Mouse (Mus musculus) kidney, adult 9 months (tissue): ENCODE results near the gene Slit3.
A peak's percentile ranks its signal among the peaks of the same experiment; 100 is the strongest.

Source experiments
- DNase-seq: peaks from one replicate; pipeline ENCODE4 v3.0.0; 2022

Gene Slit3

GRCm38 (mm10) chr11:35662945-35663344, 541.9 kb downstream of the Slit3 start:
- no peak for DNase-seq

DNA sequence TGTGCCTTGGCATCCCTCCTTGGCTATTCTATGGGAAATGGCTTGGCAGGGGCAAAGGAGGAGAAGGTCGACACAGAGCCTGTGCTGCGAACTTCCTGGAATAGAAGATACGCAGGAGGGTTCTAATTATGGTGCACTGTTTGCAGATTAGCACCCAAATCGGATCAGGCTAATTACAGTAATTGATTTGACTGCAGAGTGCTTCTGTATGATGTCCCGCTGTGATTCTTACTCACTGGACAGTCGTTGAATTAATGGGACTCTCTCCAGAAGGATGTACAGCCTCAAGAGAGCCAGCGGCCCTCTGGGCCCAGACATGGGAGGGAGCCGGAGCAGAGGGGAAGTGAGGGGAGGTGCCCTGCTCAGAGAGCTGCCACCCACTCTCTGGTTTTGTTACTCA, 542.6 kb downstream of the Slit3 start:
- DNase-seq = no peak

DNA sequence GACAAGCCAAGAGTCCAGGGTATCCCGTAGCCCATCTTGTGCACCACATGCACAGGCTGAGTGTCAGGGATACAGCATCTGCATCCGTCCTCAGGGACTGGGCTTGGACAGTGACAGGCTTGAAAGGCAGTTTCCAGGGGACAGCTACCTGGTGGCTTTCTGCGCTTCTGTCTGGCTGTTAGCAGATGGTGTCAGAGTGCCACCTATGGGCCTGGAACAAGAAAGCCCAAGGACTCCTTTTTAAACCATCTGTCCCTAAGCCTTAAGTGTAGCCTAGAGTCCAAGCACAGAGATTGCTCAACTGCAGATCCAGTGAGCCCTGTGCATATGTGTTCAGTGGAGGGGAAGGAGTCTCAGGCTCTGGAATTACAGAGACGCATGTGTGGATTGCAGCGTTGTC, 544.0 kb downstream of the Slit3 start:
- DNase-seq = peak; percentile 16

GRCm38 (mm10) chr11:35667428-35667827, 546.4 kb downstream of the Slit3 start:
- DNase-seq = peak; percentile 28

GRCm38 (mm10) chr11:35668138-35668537, 547.1 kb downstream of the Slit3 start:
- no peak for DNase-seq

GRCm38 (mm10) chr11:35668750-35669149, 547.7 kb downstream of the Slit3 start:
- DNase-seq = no peak

DNA sequence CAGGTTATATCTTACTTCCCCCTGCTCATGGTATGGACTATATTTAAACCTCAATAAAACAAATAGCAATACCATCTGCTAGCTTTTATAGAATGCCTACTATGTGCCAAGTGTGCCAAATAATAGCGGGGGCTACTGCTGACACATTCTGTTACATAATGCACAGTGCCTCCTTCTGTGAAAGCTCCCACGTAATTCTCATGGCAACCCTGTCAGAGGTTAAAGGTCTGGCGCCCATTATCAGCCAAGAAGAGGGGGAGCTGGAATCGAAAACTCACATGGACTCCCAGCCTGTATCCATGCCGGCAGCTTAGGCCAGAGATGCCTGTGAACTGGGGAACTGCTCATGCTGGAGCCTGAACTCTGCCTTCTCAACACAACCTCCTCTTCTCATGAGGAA, 548.5 kb downstream of the Slit3 start:
- DNase-seq = no peak

DNA sequence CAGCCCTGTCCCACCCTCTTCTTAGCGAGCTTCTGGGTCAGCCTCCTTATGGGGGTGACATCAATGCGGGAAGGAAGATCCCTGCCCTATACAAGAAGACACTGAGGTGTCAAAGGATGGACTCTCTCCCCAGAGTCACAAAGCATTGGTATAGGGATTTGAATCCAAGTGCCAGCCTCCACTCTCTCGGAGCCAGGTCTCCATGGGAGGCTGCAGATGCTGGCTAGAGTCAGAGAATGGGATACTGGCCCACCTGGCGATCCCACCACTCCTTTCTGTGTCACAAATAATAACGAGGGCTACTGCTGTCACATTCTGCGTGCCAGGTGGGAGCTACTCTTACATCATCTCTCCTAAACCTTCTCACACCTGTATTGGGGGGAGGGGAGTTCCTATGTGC, 549.2 kb downstream of the Slit3 start:
- no peak for DNase-seq

- DNase-seq = no peak
These were observed 549.7 kb downstream of the Slit3 start for GRCm38 (mm10) chr11:35670746-35671145.

GRCm38 (mm10) chr11:35673050-35673449, 552.0 kb downstream of the Slit3 start:
- DNase-seq = peak; percentile 27

GRCm38 (mm10) chr11:35674242-35674641, 553.2 kb downstream of the Slit3 start:
- no peak for DNase-seq

DNA sequence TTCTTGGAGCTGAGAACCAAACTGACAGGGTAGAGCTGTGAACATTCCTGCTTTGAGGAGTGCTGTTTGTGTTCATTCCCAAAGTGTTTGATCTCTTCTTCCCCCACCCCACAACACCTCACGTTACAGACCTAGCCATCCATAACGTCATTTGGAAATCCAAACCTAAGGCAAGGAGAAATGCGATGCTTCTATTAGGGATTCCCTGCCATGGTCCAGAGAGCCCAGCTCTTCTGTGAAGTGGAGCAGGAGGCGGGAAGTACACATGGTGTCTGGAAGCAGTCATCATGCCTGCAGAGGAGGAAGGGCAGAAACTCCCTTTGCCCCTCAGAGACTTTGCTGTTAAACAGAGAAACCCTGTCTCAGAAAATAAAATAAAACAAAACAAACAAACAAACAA, 555.7 kb downstream of the Slit3 start:
- no peak for DNase-seq

GRCm38 (mm10) chr11:35679976-35680375, 559.0 kb downstream of the Slit3 start:
- DNase-seq = no peak

- no peak for DNase-seq
These were observed 566.3 kb downstream of the Slit3 start for GRCm38 (mm10) chr11:35687316-35687715.

DNA sequence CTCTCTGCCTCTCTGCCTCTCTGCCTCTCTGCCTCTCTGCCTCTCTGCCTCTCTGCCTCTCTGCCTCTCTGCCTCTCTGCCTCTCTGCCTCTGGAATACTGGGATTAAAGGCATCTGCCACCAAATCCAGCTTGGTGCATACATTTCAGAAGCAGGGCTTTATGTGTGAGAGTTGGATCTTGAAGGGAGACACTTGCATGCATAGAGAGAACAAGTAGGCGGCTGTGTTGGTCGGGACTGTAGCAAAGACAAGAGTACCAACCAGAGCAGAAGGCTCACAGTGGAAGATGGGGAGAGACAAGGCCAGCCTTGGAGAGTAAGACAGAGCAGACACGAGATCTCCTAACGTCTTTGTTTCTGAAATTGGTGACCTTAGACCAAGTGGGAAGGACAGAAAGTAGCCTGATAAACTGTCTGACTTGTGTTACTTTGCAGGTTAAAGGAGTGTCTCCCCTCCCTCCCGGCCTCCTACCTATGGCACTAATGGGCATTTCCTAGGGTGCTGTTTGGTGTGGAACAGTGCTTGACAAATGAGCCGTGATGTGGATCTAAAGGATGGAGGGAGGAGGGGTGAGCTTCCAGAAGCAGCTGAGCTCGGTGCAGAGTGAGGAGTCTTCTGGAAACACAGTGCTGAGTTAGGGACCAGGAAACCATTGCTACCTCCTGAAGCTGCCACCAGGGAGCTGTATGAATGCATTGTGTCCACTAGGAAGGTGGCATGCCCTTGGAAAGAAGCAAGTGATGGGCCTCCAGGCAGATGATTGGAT, 569.7 kb downstream of the Slit3 start:
- DNase-seq = no peak

- peak; percentile 40 for DNase-seq
These were observed 572.1 kb downstream of the Slit3 start for GRCm38 (mm10) chr11:35693136-35693535.

DNA sequence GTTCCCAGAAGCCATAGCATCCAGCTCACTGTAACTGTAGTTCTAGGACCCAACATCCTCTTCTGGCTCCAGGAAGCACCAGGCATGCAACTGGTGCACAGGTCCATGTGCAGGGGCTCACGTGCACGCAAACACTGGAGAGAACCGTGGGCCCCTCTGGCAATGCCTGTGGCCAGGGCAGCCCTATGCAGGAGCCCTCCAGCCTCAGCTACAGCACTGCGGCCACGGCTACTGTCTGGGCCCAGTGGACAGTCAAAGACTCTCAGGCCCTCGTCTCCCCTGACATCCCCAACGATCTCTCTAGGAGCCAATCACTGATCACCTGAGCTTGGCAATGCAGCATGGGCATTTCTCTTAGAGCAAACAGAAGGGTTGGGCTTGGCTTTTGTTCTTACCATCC, 572.6 kb downstream of the Slit3 start:
- DNase-seq = no peak

- DNase-seq = no peak
These were observed 576.5 kb downstream of the Slit3 start for GRCm38 (mm10) chr11:35697476-35697875.

DNA sequence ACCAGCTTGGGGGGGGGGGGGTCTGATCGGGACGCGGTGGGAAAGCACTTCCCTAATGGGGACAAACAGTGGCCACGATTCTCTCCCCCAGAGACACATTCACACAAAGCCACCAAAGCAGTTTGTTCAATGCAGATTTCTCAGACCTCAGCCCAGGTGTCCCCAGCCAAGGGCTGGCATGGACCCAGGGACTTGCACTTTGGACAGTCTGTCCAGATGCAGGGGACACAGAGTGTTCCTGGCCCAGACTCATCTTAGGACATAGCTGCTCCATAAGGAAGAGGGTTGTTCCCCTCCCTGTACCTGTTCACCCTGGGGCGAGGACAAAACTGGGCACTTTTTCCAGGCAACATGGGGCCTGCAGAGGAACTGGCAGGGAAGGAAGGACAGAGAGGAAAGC, 577.9 kb downstream of the Slit3 start:
- peak; percentile 60 for DNase-seq

DNA sequence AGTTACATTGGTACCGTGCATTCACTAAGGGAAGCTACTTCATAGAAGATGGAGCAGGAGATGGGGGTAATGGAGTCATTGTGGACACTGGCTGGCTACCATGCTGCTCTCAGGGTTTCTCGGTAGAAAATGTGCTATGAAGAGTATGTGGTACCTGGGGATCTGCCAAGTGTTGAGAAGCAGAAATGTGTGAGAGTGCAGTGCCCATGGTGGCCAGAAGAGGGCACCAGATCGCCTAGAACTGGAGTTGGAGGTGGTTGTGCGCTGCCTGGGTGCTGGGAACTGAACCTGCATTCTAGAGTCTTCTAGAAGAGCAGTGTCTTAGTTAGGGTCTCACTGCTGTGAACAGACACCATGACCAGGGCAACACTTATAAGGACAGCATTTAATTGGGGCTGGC, 582.4 kb downstream of the Slit3 start:
- no peak for DNase-seq

- DNase-seq = no peak
These were observed 583.4 kb downstream of the Slit3 start for GRCm38 (mm10) chr11:35704381-35704780.

- DNase-seq = no peak
These were observed 583.9 kb downstream of the Slit3 start for GRCm38 (mm10) chr11:35704927-35705326.

DNA sequence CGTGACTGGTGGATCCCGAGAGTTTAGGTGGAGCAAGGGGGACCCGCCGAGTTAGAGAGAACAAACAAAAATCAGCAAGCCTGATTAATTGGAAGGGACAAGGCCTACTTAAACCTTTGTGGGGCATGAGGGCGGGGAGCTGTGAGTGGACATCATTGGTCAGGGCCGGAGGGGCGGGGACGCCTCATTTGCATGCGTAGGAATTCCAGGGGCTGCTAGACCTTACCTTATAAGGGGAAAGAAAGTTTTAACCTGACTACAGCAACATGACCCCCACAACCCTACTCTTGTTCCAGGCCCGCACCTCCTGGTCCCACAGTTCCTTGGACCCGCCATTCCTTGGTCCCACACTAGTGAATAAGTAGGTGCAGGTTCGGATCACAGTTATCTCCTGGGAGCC, 586.4 kb downstream of the Slit3 start:
- no peak for DNase-seq

- no peak for DNase-seq
These were observed 590.3 kb downstream of the Slit3 start for GRCm38 (mm10) chr11:35711314-35711713.

- DNase-seq = peak; percentile 12
These were observed 597.9 kb downstream of the Slit3 start for GRCm38 (mm10) chr11:35718881-35719280.
